Mouse (Mus musculus): ENCODE measurements around the gene Apex2. TPM values are rescaled to one million over a fixed set of nuclear protein-coding genes. Genes with fewer than 3 reads are reported as not detected.

Apex2 gene
- 1 to 10 TPM; 4.1 to 7.5 TPM for total RNA-seq (2021)
- long read RNA-seq, experiment 1, full-length matches to known transcripts: 4 of 7 reads
- long read RNA-seq, experiment 1, partial matches to known transcripts: 0 of 7 reads
- long read RNA-seq, experiment 1, other reads (novel, unspliced or antisense): 3 of 7 reads
- long read RNA-seq, experiment 2, partial matches to known transcripts: 0 of 7 reads
- long read RNA-seq, experiment 2, other reads (novel, unspliced or antisense): 4 of 7 reads

DNA sequence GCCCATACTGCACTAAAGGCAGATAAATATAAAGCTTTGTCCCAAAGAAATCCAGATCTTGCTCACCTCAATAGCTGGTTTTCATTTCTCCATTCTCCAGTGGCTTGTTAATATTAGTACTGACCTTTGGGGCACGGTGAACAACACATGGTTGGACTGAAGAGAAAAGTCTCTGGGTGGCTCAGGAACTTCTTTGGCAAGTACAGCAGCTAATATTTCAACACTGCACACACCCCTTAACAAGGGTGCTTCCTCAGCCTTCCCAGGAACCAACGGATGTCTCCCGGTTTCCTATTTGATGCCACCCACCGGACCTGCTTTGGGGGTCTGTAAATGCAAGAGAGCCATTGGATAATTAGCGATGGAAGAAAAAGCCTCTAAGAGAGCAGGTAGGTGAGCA lies at the start of gene Apex2:
Apex2 (minus strand) TSS at position 173 of the 400 bp plus-strand sequence.
- DNase-seq: no peak

GRCm38 (mm10) chrX:150636421-150636820 lies 46.8 kb upstream of the Apex2 start:
- no peak for DNase-seq

- peak; percentile 6 for DNase-seq
Observed at GRCm38 (mm10) chrX:150598882-150599281, 9.2 kb upstream of the Apex2 start.

GRCm38 (mm10) chrX:150595016-150595760 lies 5.5 kb upstream of the Apex2 start:
- no peak for DNase-seq

- DNase-seq: no peak
Observed at GRCm38 (mm10) chrX:150594176-150594575, 4.5 kb upstream of the Apex2 start.

GRCm38 (mm10) chrX:150593266-150594035 lies 3.8 kb upstream of the Apex2 start:
- no peak for DNase-seq

DNA sequence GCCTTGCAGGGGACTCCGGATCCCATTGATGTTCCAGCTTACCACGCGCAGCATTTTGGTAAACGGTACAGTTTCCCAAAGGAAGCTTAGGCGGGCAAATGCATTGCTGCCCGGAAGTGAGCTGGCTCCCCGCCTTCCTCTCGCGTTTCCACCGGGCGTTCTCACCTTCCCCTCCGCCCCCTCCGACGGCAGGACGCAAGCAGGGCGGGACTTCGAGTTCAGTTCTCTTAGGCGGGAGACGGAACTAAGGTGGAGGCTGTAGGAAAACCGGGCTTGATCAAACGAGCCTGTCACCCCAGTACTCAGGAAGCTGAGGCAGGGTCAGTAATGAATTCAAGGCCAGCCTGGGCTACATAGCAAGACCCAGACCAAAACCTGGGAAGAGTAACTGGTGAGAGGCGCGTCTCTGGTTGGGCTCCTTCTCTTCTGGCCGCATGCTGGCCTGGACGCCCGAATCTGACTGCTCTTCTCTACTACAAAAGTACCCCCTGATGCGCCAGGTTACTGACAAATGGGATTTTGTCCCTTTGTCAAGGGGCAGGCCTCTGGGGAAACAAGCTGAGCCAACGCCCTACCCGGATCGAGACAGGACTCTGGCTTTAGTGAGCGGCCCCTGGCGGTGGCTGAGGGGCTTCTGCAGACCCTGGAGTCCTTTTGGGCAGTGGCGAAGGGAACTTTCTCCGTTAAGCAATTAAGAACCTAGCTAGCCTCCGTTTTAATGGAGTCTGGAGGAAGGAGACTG lies 1.5 kb downstream of the Apex2 start, which contains the start of gene Pfkfb1:
Pfkfb1 (plus strand) TSS at position 207 of the 742 bp plus-strand sequence.
- peak; percentile 75 for DNase-seq

DNA sequence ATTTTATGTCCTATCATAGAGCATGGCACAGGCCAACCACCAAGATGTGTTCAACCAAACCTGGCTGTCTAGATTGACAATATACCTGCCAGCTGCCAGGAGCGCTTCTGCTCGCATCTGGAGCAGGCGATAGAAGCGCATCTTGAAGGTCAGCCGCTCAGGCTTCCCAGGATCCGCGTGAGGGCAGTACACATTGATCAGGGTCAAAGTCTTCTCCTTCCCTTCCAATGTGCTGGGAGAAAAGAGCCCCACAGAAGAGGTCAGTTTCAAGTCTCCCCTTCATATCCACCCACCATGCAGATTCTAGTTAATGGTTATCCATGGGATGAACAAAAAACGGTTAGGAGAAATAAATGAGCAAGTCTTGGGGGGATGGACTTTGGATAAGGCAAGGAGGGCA lies 4.6 kb downstream of the Apex2 start:
- DNase-seq: no peak

DNA sequence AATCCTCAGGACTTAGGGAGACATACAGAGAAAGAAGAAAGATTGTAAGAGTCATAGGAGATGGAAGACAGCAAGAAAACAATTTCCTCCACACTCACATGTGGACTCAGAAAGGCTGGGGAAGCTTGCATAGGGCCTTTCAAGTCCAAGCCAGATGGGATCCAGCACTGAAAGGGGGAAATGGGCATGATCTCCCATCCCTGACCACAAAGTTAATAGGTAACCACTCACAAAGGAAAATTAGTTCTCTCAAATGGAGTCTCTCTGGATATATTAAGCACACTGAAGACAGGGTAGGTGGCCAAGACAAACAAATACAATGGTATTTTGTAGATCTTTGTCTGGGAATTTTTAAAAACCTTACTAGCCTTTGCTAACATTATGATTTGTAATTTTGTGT lies 7.7 kb downstream of the Apex2 start:
- DNase-seq: no peak

DNA sequence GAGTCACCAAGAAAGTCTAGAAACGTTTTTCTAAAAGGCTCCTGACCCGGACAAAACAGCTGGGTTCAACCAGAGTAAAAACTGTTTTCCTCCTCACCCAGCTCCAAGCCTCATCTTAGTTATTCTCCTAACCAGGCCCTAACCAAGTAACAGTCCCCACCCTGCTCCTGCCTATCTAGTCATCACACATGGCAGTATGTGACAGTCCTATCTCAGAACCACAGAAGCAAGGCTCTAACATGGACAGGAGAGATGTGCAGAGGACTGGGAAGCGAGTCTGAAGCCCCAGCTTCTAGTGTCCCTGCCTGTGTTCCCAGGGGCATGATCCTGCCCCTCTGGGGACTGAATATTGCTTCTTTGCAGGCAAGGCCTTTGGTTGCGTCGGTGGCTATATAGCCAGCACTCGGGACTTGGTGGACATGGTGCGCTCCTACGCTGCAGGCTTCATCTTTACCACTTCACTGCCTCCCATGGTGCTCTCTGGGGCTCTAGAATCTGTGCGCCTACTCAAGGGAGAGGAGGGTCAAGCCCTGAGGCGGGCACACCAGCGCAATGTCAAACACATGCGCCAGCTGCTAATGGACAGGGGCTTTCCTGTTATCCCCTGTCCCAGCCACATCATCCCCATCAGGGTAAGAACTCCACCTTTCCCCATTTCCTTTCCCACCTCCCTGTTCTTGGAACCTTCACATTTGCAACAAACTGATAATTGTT lies 24.9 kb downstream of the Apex2 start:
- no peak for DNase-seq

GRCm38 (mm10) chrX:150554032-150554431 lies 35.6 kb downstream of the Apex2 start:
- no peak for DNase-seq

GRCm38 (mm10) chrX:150551986-150552385 lies 37.7 kb downstream of the Apex2 start:
- DNase-seq: no peak

DNA sequence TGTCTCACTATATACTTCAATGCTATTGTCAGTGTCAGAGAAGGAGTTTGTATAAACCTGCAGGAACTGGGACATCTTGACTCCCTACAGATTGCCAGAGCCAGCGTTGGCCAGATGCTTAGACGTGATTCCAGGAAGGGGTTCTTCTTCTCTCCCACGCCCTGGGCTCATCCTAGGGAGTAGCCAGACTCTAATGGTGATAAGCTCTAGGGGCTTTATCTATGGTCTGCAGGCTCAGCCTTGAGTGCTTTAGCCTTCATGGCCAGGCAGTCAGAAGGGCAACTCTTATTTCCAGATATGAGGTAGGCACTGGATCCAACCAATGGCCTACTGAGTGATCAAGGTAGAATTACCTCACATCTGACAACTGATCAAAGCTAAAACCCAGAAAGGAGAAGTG lies 40.0 kb downstream of the Apex2 start:
- no peak for DNase-seq

GRCm38 (mm10) chrX:150547239-150547638 lies 42.4 kb downstream of the Apex2 start, which contains the start of gene Alas2:
Gene Alas2, plus strand, starts transcription at chrX:150547375.
- no peak for DNase-seq

DNA sequence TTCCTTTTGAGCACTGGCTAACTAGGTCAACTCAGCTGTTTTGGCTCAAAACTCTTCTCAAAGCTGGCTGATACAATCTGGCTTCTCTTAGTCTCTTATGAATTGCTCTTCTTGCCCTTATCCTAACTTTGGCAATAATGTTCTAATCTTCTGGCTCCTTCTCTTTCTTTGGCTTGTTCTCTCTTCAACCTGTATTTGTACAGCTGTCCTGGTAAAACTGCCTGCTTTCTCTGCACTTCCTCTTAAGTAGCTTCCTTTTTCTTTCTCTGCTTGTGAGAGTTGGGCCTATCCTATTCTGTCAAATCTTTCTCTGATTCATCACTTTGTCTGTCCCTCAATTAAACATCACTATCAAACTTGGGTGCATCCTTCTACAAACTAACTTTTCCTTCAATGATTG lies 48.0 kb downstream of the Apex2 start:
- no peak for DNase-seq

GRCm38 (mm10) chrX:150540111-150540510 lies 49.6 kb downstream of the Apex2 start:
- no peak for DNase-seq

DNA sequence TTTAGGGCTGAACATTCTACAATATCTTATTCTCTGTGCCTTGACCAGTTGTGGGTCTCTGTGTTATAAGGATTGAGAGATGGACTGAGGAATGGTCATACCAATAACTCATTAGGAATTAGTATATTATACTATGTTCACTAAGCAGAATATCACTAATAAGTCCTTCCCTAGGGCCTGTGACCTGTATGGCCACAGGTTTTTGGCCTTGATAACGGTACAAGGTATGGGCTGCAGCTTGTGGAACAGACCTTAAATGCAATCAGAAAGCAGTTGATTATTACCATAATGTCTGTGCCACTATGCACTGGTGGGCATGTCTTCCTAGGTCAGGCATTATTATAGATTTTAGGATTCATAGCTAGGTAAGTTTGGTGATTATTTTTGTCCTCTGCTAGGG lies 73.2 kb downstream of the Apex2 start:
- no peak for DNase-seq

GRCm38 (mm10) chrX:150516015-150516414 lies 73.7 kb downstream of the Apex2 start:
- no peak for DNase-seq

- DNase-seq: no peak
Observed at GRCm38 (mm10) chrX:150514127-150514526, 75.5 kb downstream of the Apex2 start.

DNA sequence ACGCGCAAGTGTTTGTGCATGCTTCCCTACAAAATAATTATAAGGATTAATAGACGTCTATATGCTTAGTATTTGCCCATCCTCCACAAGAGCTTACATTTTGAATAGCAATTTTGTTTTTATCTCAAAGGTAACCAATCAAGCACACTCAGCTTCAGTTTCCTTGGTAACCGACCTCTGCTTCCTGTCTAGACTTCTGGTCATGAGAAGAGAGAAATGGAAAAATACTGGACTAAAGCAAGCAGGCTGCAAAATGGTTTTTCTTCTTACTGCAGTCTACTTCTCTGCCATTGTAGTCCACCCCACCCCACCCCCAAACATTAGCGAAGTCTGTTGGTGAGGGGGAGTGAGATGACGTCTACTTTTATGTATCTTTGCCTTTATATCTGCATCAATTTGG lies 78.4 kb downstream of the Apex2 start:
- DNase-seq: no peak

GRCm38 (mm10) chrX:150510631-150511030 lies 79.0 kb downstream of the Apex2 start:
- DNase-seq: no peak

GRCm38 (mm10) chrX:150508696-150509095 lies 81.0 kb downstream of the Apex2 start:
- DNase-seq: no peak
